Mouse (Mus musculus) liver, adult 2 months (tissue): ENCODE measurements at regions not wholly inside any gene's neighbourhood (a gene's known extent, or its start where the extent isn't known, plus 50 kb on each side); places are given as distances from the start of the nearest gene placed in this dataset.
"Not testable (repeated sequence)": the region's sequence is repeated elsewhere in the genome, so short reads cannot be mapped to it uniquely, and the experiment has no call there.

Source experiments
- CTCF ChIP-seq: fragments of 200-500 bp; IDR thresholded peaks from 2 replicates; pipeline ENCODE4 v1.5.1; 2011; ENCODE audit warnings: low read depth, low read length, control low read depth
- POLR2A ChIP-seq: fragments of 200-500 bp; IDR thresholded peaks from 2 replicates; pipeline ENCODE4 v1.6.1; 2011; ENCODE audit warnings: low read length, control low read depth; ENCODE audit not compliant: insufficient read depth; ENCODE audit errors: extremely low read depth

- not testable (repeated sequence) for TF ChIP-seq CTCF, POLR2A
These were observed 146.5 kb upstream of the Asap2 start for GRCm38 (mm10) chr12:20843661-20844320.
